Mouse (Mus musculus): Measurements from ENCODE around the gene Arr3.

Arr3 gene

GRCm38 (mm10) chrX:100605314-100605713 lies at the start of gene Arr3:
TSS of gene Arr3 (plus strand) at chrX:100605497.
- DNase-seq: no peak

- DNase-seq: no peak
These were observed 49.3 kb upstream of the Arr3 start for GRCm38 (mm10) chrX:100556026-100556425.

GRCm38 (mm10) chrX:100565696-100566095 lies 39.6 kb upstream of the Arr3 start:
- DNase-seq: no peak

GRCm38 (mm10) chrX:100571951-100572350 lies 33.3 kb upstream of the Arr3 start, which contains the start of gene Awat1:
TSS of gene Awat1 (plus strand) at chrX:100572251.
- no peak for DNase-seq

GRCm38 (mm10) chrX:100594791-100595190 lies 10.5 kb upstream of the Arr3 start, which contains the start of gene P2ry4:
TSS of gene P2ry4 (minus strand) at chrX:100594869.
- no peak for DNase-seq

GRCm38 (mm10) chrX:100597439-100597838 lies 7.9 kb upstream of the Arr3 start:
- DNase-seq: peak; percentile 74

GRCm38 (mm10) chrX:100599755-100600154 lies 5.5 kb upstream of the Arr3 start:
- no peak for DNase-seq

GRCm38 (mm10) chrX:100618488-100618887 lies 13.2 kb downstream of the Arr3 start:
- DNase-seq: no peak

- peak; percentile 23 for DNase-seq
These were observed 16.1 kb downstream of the Arr3 start for GRCm38 (mm10) chrX:100621366-100621765.

- no peak for DNase-seq
These were observed 18.9 kb downstream of the Arr3 start for GRCm38 (mm10) chrX:100624242-100624641.

- DNase-seq: no peak
These were observed 19.8 kb downstream of the Arr3 start for GRCm38 (mm10) chrX:100625146-100625545.

- no peak for DNase-seq
These were observed 20.2 kb downstream of the Arr3 start, which contains the start of gene Kif4 for GRCm38 (mm10) chrX:100625546-100625801. TSS of gene Kif4 (plus strand) at chrX:100625737.

- peak; percentile 94 for DNase-seq
These were observed 20.8 kb downstream of the Arr3 start, which contains the start of gene Pdzd11 for GRCm38 (mm10) chrX:100625802-100626793. TSS of gene Pdzd11 (minus strand) at chrX:100626568.

GRCm38 (mm10) chrX:100629076-100629475 lies 23.8 kb downstream of the Arr3 start:
- no peak for DNase-seq

- no peak for DNase-seq
These were observed 33.2 kb downstream of the Arr3 start for GRCm38 (mm10) chrX:100638477-100638876.

GRCm38 (mm10) chrX:100652848-100653247 lies 47.6 kb downstream of the Arr3 start:
- no peak for DNase-seq

- DNase-seq: no peak
These were observed 59.5 kb downstream of the Arr3 start for GRCm38 (mm10) chrX:100664825-100665224.

Measured in kidney, postnatal 10 days (tissue).